Mouse (Mus musculus) bone marrow, adult 2 months (tissue): ENCODE data around the gene Hexim1.

ENCODE experiments used
- CTCF ChIP-seq: fragments of 200-500 bp; IDR thresholded peaks from 2 replicates; pipeline ENCODE4 v1.5.1; 2011; ENCODE audit warnings: low read length, control low read depth; ENCODE audit not compliant: control insufficient read depth, insufficient read depth
- POLR2A ChIP-seq: fragments of 200-500 bp; IDR thresholded peaks from 2 replicates; pipeline ENCODE4 v1.6.1; 2011; ENCODE audit warnings: low read depth, mild to moderate bottlenecking, control low read depth, low read length, borderline replicate concordance; ENCODE audit not compliant: control insufficient read depth

GRCm38 (mm10) chr11:103117591-103118009 is 1.6 kb downstream of the Hexim1 start:
- no peak for TF ChIP-seq CTCF
- TF ChIP-seq POLR2A = no peak
